Mouse (Mus musculus): Measurements from ENCODE around the gene Kcnt1. TPM values are rescaled to one million over a fixed set of nuclear protein-coding genes. Genes with fewer than 3 reads are reported as not detected.
"Not testable (repeated sequence)": the region's sequence is repeated elsewhere in the genome, so short reads cannot be mapped to it uniquely, and the experiment has no call there.

The Kcnt1 gene
- 1 to 10 TPM; 2.3 to 2.6 TPM for total RNA-seq (2021)
- long read RNA-seq, experiment 1, result 0 reads
- long read RNA-seq, experiment 2, result 0 reads

GRCm38 (mm10) chr2:25863337-25864131 is at the start of gene Kcnt1:
TSS of gene Kcnt1 (plus strand) at chr2:25863734.
- DNase-seq, result peak; percentile 61 to 67

GRCm38 (mm10) chr2:25815748-25816147 is 47.8 kb upstream of the Kcnt1 start, which contains the start of gene Glt6d1:
TSS of gene Glt6d1 (minus strand) at chr2:25815848.
- DNase-seq, result not testable (repeated sequence)

- DNase-seq, result peak; percentile 19 to 31
These were observed 40.7 kb upstream of the Kcnt1 start, which contains the start of gene Lcn9 for GRCm38 (mm10) chr2:25822806-25823205. TSS of gene Lcn9 (plus strand) at chr2:25823153.

GRCm38 (mm10) chr2:25824751-25825150 is 38.8 kb upstream of the Kcnt1 start:
- DNase-seq, result no peak

GRCm38 (mm10) chr2:25828344-25828947 is 35.1 kb upstream of the Kcnt1 start:
- DNase-seq, result no peak

GRCm38 (mm10) chr2:25830786-25831185 is 32.7 kb upstream of the Kcnt1 start:
- no peak for DNase-seq

- peak; percentile 71 to 76 for DNase-seq
These were observed 27.2 kb upstream of the Kcnt1 start for GRCm38 (mm10) chr2:25836291-25836690.

GRCm38 (mm10) chr2:25842161-25842560 is 21.4 kb upstream of the Kcnt1 start:
- peak; percentile 31 to 42 for DNase-seq

- no peak for DNase-seq
These were observed 20.8 kb upstream of the Kcnt1 start for GRCm38 (mm10) chr2:25842758-25843157.

- DNase-seq, result no peak
These were observed 19.4 kb upstream of the Kcnt1 start for GRCm38 (mm10) chr2:25844097-25844496.

GRCm38 (mm10) chr2:25846516-25846915 is 17.0 kb upstream of the Kcnt1 start:
- no peak for DNase-seq

- no peak for DNase-seq
These were observed 16.3 kb upstream of the Kcnt1 start, which contains the start of gene Sohlh1 for GRCm38 (mm10) chr2:25847226-25847625. TSS of gene Sohlh1 (minus strand) at chr2:25847248.

- peak; percentile 68 to 76 for DNase-seq
These were observed 13.2 kb upstream of the Kcnt1 start for GRCm38 (mm10) chr2:25850330-25850729.

- peak; percentile 17 to 39 for DNase-seq
These were observed 10.9 kb upstream of the Kcnt1 start for GRCm38 (mm10) chr2:25852626-25853025.

- no peak for DNase-seq
These were observed 9.5 kb upstream of the Kcnt1 start for GRCm38 (mm10) chr2:25853998-25854397.

- no peak for DNase-seq
These were observed 3.6 kb upstream of the Kcnt1 start for GRCm38 (mm10) chr2:25859891-25860290.

- no peak for DNase-seq
These were observed 1.5 kb upstream of the Kcnt1 start for GRCm38 (mm10) chr2:25862038-25862437.

GRCm38 (mm10) chr2:25862696-25863270 is 751 bp upstream of the Kcnt1 start:
- no peak for DNase-seq

- DNase-seq, result no peak
These were observed 696 bp downstream of the Kcnt1 start for GRCm38 (mm10) chr2:25864230-25864629.

- DNase-seq, result no peak
These were observed 1.9 kb downstream of the Kcnt1 start for GRCm38 (mm10) chr2:25865412-25865811.

GRCm38 (mm10) chr2:25866656-25867055 is 3.1 kb downstream of the Kcnt1 start:
- DNase-seq, result peak; percentile 59 to 60

GRCm38 (mm10) chr2:25877250-25877735 is 13.8 kb downstream of the Kcnt1 start:
- DNase-seq, result no peak
